Mouse (Mus musculus) ES-CJ7 (cell line): ENCODE data around the gene Ehbp1l1.
A peak's percentile ranks its signal among the peaks of the same experiment; 100 is the strongest.
"Not testable (repeated sequence)": the region's sequence is repeated elsewhere in the genome, so short reads cannot be mapped to it uniquely, and the experiment has no call there.

ENCODE experiments used
- DNase-seq: peaks from one replicate; pipeline ENCODE4 v3.0.0; 2011; ENCODE audit warnings: low read depth, low spot score

The Ehbp1l1 gene

GRCm38 (mm10) chr19:5710068-5710467 is 16.0 kb downstream of the Ehbp1l1 start:
- no peak for DNase-seq

GRCm38 (mm10) chr19:5704801-5705571 is 21.1 kb downstream of the Ehbp1l1 start:
- peak; percentile 35 for DNase-seq

- DNase-seq, result no peak
Observed at GRCm38 (mm10) chr19:5704163-5704800, 21.8 kb downstream of the Ehbp1l1 start, which contains the start of gene Kcnk7. Kcnk7 (plus strand) TSS chr19:5704367.

DNA sequence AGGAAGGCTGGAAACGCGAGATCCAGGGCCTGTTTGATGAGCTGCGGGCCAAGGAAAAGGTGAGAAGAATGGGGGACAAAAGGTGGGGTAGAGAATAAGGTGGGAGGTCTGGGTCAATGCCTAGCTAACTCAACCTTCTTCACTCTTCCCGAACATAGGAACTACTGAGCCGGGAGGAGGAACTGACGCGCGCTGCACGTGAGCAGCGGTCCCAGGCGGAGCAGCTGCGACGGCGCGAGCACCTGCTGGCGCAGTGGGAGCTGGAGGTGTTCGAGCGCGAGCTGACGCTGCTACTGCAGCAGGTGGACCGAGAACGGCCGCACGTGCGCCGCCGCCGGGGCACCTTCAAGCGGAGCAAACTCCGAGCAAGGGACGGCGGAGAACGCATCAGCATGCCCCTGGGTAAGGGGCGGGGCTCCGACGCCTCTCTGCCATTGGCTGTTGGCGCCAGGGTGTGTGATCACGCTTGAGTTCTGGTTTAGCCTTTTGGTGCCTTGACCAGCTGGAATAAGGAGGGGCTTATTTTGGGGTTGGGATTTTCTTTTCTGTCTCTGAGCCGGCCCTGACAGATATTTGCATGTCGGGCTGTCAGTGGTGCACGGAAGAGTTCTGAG is 30.2 kb downstream of the Ehbp1l1 start:
- DNase-seq, result peak; percentile 88

DNA sequence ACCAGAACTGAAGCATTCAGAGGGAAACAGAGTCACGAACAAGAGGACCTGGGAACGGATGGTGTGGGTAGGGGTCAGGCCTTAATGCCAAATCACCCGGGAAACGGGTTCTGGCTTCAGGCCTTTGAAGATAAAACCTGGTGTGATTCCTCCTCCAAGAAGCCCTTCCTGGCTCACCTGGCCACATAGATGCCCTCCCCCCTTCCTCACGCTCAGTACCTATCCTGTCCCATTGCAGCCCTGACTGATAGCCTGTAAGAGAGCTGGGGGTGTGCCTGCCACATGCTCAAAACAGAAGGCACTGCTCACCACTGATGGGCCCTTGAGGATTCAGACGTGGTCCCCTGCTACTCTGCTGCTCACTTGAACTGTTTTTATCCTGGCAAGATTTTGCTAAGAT is 32.3 kb downstream of the Ehbp1l1 start:
- no peak for DNase-seq

DNA sequence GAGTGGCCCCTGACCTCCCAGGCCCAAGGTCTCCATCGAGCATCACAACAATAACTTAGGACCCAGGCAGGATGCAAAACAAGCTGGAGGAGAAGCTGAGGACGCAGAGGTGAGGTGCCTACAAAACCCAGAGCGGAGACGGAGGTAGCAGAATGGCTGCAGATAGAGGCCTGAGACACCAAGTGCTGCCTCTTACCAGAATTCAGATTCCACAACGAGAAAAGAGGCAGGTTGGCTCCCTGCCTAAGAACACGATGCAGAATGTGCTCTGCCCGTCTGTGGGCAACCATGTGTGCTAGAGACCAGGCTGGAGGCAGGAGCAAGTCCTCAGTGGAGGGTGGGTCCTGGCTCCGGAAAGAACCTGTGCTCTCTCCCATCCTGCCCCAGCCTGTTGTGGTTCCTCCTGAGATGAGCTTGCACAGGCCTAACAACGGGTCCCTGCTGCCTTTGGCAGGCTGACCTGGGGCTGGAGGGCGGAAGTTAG is 33.2 kb downstream of the Ehbp1l1 start:
- DNase-seq, result no peak

GRCm38 (mm10) chr19:5692086-5692912 is 33.8 kb downstream of the Ehbp1l1 start:
- DNase-seq, result no peak

- no peak for DNase-seq
Observed at GRCm38 (mm10) chr19:5691601-5692000, 34.5 kb downstream of the Ehbp1l1 start.

DNA sequence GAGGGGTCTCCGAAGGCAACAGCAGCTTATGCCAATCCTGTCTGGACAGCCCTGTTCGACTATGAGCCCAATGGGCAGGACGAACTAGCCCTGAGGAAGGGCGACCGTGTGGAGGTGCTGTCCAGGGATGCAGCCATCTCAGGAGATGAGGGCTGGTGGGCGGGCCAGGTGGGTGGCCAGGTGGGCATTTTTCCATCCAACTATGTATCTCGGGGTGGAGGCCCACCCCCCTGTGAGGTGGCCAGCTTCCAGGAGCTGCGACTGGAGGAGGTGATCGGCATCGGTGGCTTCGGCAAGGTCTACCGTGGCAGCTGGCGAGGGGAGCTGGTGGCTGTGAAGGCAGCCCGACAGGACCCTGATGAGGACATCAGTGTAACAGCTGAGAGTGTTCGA is 35.8 kb downstream of the Ehbp1l1 start:
- DNase-seq, result no peak

- DNase-seq, result peak; percentile 70
Observed at GRCm38 (mm10) chr19:5689565-5690342, 36.4 kb downstream of the Ehbp1l1 start.

GRCm38 (mm10) chr19:5689088-5689428 is 37.1 kb downstream of the Ehbp1l1 start:
- no peak for DNase-seq

DNA sequence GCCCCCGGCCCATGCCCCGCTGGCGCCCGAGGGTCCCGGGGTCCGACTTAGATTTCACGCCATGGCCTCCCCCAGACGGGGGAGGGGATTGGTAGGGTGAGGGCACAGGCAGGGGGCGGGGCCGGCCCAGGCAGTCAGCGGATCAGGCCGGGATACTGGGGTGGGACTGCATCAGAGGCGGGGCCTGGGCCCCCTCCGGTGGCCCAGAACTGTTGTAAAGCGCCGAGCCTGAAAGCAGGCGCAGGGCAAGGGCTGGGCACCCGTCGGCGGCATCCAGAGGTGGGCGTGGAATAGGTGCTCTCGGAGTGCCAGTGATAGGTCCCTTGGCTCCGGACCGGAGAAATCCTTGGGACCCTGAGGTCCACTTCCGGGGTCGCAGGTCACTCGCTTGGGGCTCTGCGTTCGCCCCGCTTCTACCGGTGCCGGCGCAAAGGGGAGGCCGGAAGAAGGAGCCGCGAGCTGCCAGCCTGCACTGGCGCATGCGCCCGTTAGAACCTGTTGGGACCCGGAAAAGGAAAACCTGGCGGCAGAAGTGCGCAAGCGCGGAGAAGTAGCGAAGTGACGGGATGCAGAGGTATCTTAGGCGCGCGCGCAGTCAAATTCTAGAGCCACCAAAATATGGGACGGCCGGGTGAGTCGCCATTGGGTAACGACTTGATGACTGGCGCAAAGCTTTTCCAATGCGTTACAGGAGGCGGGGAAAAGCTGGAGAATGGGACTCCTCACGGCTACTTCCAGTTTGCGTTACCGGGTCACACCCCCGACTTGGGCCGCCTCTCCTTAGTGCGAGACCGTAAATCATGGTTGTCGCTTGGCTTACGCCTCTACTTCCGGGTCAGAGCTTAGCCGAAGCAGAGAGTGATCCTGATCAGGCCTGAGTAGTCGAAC is 37.7 kb downstream of the Ehbp1l1 start, which contains the start of the genes Map3k11 and Pcnx3:
Gene Map3k11 (plus strand): TSS at position 543 of the 888 bp plus-strand sequence.
Gene Pcnx3 (minus strand): TSS at position 709 of the 888 bp plus-strand sequence.
- DNase-seq, result peak; percentile 98

- DNase-seq, result no peak
Observed at GRCm38 (mm10) chr19:5687738-5688137, 38.4 kb downstream of the Ehbp1l1 start.

DNA sequence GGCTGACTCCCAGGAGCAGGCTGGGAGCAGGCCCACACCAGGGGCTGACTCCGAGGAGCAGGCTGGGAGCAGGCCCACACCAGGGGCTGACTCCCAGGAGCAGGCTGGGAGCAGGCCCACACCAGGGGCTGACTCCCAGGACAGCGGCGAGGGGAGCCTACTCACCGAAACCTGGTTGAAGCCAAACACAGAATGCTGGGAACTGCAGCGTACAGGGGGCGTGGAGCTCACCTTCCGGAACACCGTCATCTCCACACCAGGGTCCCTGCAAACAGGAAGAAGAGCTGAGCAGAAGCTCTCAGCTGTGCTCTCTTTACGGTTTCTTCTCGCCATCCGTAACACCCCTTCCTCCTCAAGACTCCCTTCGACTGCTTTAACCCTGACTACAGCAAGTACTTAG is 39.2 kb downstream of the Ehbp1l1 start:
- DNase-seq, result not testable (repeated sequence)

- no peak for DNase-seq
Observed at GRCm38 (mm10) chr19:5686437-5686836, 39.7 kb downstream of the Ehbp1l1 start.

- no peak for DNase-seq
Observed at GRCm38 (mm10) chr19:5685861-5686260, 40.3 kb downstream of the Ehbp1l1 start.

DNA sequence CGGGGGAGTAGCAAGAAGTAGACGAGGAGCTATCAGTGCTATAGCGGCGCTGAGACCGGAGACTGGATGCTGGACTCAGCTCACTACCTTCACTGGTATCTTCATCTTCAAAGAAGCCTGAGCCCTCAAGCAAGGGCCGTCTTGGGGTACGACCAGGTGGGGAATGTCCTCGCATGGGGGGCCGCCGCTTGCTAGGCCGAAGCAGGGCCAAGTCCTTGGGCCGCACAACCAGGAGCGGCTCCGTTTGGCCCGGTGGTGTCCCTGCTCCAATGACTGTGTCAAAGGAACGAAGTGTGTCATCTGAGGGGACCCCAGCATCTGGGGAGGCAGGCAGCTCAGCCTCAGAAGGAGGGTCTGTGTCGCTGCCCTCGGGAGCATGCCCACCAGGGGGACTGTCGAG is 40.7 kb downstream of the Ehbp1l1 start:
- DNase-seq, result no peak

GRCm38 (mm10) chr19:5684985-5685384 is 41.1 kb downstream of the Ehbp1l1 start:
- no peak for DNase-seq

GRCm38 (mm10) chr19:5684236-5684635 is 41.9 kb downstream of the Ehbp1l1 start:
- no peak for DNase-seq

GRCm38 (mm10) chr19:5680432-5680831 is 45.7 kb downstream of the Ehbp1l1 start:
- DNase-seq, result no peak
